Mouse (Mus musculus) pancreas, adult 10 weeks (tissue): ENCODE measurements around the gene Mfsd4a. TPM values are rescaled to one million over a fixed set of nuclear protein-coding genes. Genes with fewer than 3 reads are reported as not detected.

Experiments
- polyA plus RNA-seq: library from polyadenylated mRNA; stranded (reverse); fragments of 350-450 nt; fragmentation: Illumina TruSeq; extraction: RNeasy Lipid Tissue Mini Kit (QIAGEN cat#74804); gene quantifications from one replicate; pipeline ENCODE4 v1.2.3, GENCODE M21; 2015; ENCODE audit warnings: low read depth, low replicate concordance; ENCODE audit not compliant: insufficient read depth

Mfsd4a gene
- polyA plus RNA-seq, result 2.4 TPM

GRCm38 (mm10) chr1:132067261-132068255 lies at the start of gene Mfsd4a:
Mfsd4a (minus strand) TSS chr1:132068062.

GRCm38 (mm10) chr1:132007282-132007815 lies 60.5 kb downstream of the Mfsd4a start, which contains the start of gene Elk4:
Elk4 (plus strand) TSS chr1:132007607.

Other genes starting within 250 kb of the Mfsd4a start
- gene Slc41a1, start 240.6 kb downstream of the Mfsd4a start, polyA plus RNA-seq, result 20.8 TPM
- 8.0 TPM for gene Rab29, start 200.8 kb downstream of the Mfsd4a start, polyA plus RNA-seq
- gene Nucks1, start 157.5 kb downstream of the Mfsd4a start, polyA plus RNA-seq, result 5.5 TPM
- gene Slc45a3, start 105.1 kb downstream of the Mfsd4a start, polyA plus RNA-seq, result 0.55 TPM
- gene Elk4, start 60.5 kb downstream of the Mfsd4a start, polyA plus RNA-seq, result 11.0 TPM
- gene Cdk18, start 71.6 kb upstream of the Mfsd4a start, polyA plus RNA-seq, result 9.9 TPM
- not detected for gene Lemd1, start 123.4 kb upstream of the Mfsd4a start, polyA plus RNA-seq
- not detected for gene AC124108.1, start 123.4 kb upstream of the Mfsd4a start, polyA plus RNA-seq
- not detected for gene Gm10188, start 161.7 kb upstream of the Mfsd4a start, polyA plus RNA-seq
- gene Klhdc8a, start 230.6 kb upstream of the Mfsd4a start, polyA plus RNA-seq, result 0.92 TPM
- gene Nuak2, start 248.1 kb upstream of the Mfsd4a start, polyA plus RNA-seq, result 1.7 TPM